Mouse (Mus musculus) left cerebral cortex, adult 2 months (tissue): ENCODE measurements at regions not wholly inside any gene's neighbourhood (a gene's known extent, or its start where the extent isn't known, plus 50 kb on each side); places are given as distances from the start of the nearest gene placed in this dataset.

Experiments used
- DNase-seq, 2 experiments: peaks; one replicate each; pipeline ENCODE4 v3.0.0; 2021 to 2022; ENCODE audit warnings: low spot score in 2 of 2, mixed read lengths in 1 of 2; ENCODE audit errors: extremely low spot score in 1 of 2
- H3K27ac ChIP-seq: fragments of 200-600 bp; 2 replicates; pipeline ENCODE4 v1.8.1; 2022
- H3K4me3 ChIP-seq: fragments of 200-600 bp; 2 replicates; pipeline ENCODE4 v1.8.1; 2022
- CTCF ChIP-seq: fragments of 200-600 bp; IDR thresholded peaks from 2 replicates; pipeline ENCODE4 v1.8.1; 2022; ENCODE audit warnings: antibody characterized with exemption, mild to moderate bottlenecking, moderate library complexity
- intact Hi-C: fragments of 180-260 bp; cut with DNase I; formaldehyde crosslinking; loops from one replicate; pipeline ENCODE4 v1.15.1; 2025

- intact Hi-C loops: no loop called here
- DNase-seq: peak in 1 of 2 experiments; percentile 10
- Histone ChIP-seq H3K4me3 (no peak overlapping the region), H3K27ac (no peak overlapping the region)
- no peak for TF ChIP-seq CTCF
These were observed 250.8 kb downstream of the Wdr11 start for GRCm38 (mm10) chr7:129842303-129843122.

- no peak for TF ChIP-seq CTCF
- Histone ChIP-seq H3K4me3 (no peak overlapping the region), H3K27ac (no peak overlapping the region)
- DNase-seq: no peak
- intact Hi-C loops: no loop called here
These were observed 255.5 kb downstream of the Wdr11 start for GRCm38 (mm10) chr7:129847136-129847535.

- no peak for DNase-seq
- no peak for TF ChIP-seq CTCF
These were observed 261.9 kb downstream of the Wdr11 start for GRCm38 (mm10) chr7:129853596-129853995.

GRCm38 (mm10) chr7:129854942-129855341, 263.3 kb downstream of the Wdr11 start:
- Histone ChIP-seq H3K27ac (no peak overlapping the region), H3K4me3 (no peak overlapping the region)
- DNase-seq: no peak
- no peak for TF ChIP-seq CTCF
- intact Hi-C loops: no loop called here

More at GRCm38 (mm10) chr7:129853596-129853995, 261.9 kb downstream of the Wdr11 start:
- no peak overlapping the region for H3K27ac ChIP-seq
- intact Hi-C loops: no loop called here
- no peak overlapping the region for H3K4me3 ChIP-seq

DNA sequence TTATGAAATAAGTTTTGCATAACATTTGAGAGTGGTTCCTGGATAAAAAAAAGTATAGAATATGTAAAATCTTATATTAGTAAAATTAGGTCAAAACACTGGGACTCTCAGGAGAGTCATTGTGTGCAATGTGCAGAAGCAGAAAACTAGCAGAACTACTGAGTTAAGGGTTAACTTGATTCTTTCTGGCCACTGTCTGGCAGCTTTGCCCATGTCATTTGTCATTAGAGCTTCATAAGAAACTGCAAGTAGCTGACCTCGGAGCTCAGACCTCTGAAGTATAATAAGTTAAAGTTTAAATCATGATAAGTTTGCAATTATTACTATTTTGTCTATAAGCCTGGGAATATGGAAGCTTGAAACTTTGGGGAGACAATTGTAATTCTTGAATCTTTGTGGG, 271.3 kb downstream of the Wdr11 start:
- DNase-seq: no peak
- Histone ChIP-seq H3K27ac (no peak overlapping the region), H3K4me3 (no peak overlapping the region)
- no peak for TF ChIP-seq CTCF
- intact Hi-C loops: no loop called here

DNA sequence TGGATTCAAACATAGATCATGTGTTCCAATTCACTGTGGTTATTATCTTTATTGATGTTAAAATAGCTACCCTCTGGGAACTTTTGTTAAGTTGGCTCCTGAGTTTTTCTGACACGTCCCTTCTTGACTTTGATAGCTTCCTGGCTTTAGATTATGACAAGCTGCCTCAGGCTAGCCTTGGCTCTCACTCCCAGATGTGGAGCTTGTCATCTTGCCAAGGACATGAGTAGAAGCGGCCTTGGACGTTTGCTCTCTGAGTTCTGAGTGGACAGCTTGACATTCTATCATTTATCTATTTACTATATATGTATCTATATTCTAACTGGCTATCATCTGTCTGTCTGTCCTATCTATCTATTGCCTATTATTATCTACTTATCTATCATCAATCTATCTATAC, 273.9 kb downstream of the Wdr11 start:
- no peak for DNase-seq
- H3K27ac ChIP-seq: no peak overlapping the region
- intact Hi-C loops: no loop called here
- no peak for TF ChIP-seq CTCF
- H3K4me3 ChIP-seq: no peak overlapping the region

DNA sequence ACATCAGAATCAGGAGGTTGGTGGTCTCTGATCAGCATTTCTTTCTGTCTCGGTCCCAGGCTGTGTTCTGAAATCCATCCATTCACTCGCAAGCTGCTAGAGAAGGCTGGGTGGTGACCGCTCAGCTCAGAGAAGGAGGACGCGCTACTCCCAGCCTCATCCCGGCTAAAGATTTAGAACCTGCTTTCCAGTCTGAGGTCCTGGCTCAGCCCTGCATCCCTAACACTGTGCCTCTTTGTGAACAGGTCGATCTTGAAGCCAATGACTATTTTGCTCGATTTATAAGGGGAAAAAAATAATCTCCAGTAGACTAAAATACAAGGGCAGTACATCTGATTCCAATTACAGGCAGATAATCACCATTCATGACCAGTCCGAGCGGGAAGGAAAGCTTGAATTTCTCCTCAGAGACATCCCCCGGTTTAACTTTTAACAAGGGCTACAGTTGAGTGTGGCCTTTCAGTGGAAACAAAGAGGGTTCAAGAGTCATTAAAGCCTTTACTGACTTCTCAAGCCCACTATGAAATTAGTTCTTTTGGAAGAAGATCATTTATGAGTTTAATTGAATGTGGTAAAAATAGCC, 280.6 kb downstream of the Wdr11 start:
- Histone ChIP-seq H3K27ac (no peak overlapping the region), H3K4me3 (no peak overlapping the region)
- intact Hi-C loops: no loop called here
- no peak for DNase-seq
- TF ChIP-seq CTCF: no peak

- intact Hi-C loops: no loop called here
- no peak for TF ChIP-seq CTCF
- DNase-seq: no peak
- H3K27ac ChIP-seq: no peak overlapping the region
- no peak overlapping the region for H3K4me3 ChIP-seq
These were observed 284.7 kb downstream of the Wdr11 start for GRCm38 (mm10) chr7:129876202-129876851.

DNA sequence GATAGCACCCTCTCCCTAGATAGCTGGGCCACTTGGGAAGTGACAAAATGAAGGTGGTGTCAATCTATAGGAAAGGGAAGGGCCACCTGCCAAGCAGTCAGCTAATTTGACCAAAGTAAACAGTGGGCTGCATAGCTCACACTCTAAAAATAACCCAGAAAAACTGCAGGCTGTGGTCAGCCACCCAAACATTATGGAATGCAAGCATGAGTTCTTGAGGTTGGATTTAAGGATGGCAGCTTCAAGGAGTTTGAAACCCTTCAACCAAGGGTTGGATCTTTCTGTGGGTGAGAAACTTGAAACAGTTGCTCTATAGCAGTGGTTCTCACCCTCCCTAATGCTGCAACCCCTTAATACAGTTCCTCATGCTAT, 285.2 kb downstream of the Wdr11 start:
- no peak overlapping the region for H3K27ac ChIP-seq
- TF ChIP-seq CTCF: no peak
- no peak for DNase-seq
- H3K4me3 ChIP-seq: no peak overlapping the region
- intact Hi-C loops: no loop called here

DNA sequence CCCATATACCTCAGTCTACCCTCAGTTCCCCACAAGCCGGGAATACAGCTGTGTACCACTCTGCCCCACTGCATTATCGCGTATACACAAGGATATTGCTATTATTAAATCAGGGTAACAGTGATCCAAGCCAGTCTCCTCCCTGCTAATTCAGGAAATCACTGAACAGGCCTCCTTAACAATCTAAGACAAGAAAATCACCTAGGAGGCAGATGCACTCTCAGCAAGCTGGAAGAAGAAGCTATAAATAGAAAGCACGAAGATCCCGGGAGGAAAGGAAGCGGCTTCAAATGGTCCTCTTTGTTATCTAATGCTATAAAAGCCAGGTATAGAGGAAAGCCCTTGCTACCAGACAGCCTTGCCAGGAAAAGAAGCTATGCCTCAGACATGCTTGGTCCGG, 304.6 kb downstream of the Wdr11 start:
- Histone ChIP-seq H3K27ac (no peak overlapping the region), H3K4me3 (no peak overlapping the region)
- DNase-seq: no peak
- TF ChIP-seq CTCF: no peak
- intact Hi-C loops: no loop called here

DNA sequence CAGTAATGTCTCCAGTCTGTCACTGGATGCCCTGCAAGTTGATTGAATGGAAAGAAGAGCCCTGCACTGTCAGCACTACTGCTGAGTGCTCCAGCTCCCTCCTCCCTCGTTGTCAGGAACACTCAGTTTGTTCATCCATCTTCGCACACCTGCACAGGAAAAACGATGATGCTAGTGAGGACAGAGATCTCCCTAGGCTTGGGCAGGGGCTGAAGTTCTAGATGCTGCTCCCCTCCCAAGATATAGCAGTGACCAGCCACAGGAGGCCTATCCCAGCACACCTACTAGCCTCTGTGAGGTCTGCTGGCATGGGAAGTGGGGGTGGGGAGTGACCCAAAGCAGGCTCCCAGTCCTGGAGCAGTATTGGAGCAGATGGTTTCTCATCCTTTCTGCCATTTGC, 305.8 kb downstream of the Wdr11 start:
- intact Hi-C loops: no loop called here
- DNase-seq: no peak
- no peak for TF ChIP-seq CTCF
- Histone ChIP-seq H3K27ac (no peak overlapping the region), H3K4me3 (no peak overlapping the region)

DNA sequence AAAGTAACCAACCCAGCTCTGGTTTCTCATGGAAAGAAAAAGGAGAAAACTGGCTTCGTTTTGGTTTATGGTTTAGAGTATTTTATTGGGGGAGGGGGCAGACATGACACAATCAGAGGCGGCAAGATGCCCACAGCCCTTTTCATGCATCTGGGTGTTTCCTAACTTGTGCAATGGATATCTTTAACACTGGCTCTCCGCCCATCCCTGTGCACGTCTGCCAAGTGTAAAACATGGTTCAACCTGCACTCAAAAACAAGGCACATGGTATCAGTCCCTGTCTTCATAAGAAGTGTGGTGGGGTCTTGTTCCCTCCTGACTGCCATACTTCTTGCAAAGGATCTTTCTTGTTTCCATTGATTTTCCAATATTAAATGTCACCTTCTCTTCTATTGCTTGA, 310.6 kb downstream of the Wdr11 start:
- H3K4me3 ChIP-seq: no peak overlapping the region
- no peak for TF ChIP-seq CTCF
- intact Hi-C loops: no loop called here

DNA sequence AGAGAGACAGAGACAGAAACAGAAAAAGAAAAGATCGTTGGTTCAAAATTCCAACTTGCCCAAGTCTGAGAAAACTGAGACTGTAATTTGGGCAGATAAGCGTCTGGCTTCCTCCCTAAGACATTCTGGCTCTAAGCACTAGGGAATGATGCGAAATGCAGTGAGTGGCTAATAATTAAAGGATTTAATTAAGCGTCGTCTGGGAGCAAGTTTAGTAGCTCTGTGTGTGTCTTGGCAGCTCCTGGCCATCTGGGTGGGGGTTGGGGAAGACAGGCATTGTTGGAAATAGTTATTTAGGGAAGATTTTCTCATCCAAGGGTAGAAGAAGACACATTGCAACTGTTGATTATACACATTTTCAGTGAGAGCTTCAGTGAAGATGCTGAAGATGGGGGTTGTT, 311.5 kb downstream of the Wdr11 start:
- intact Hi-C loops: no loop called here
- Histone ChIP-seq H3K4me3 (no peak overlapping the region), H3K27ac (no peak overlapping the region)
- no peak for TF ChIP-seq CTCF
- DNase-seq: no peak

More for the DNA sequence above, 310.6 kb downstream of the Wdr11 start:
- DNase-seq: no peak
- H3K27ac ChIP-seq: no peak overlapping the region
